Mouse (Mus musculus) C2C12 (cell line): ENCODE measurements around the gene Clint1. TPM values are rescaled to one million over a fixed set of nuclear protein-coding genes. Genes with fewer than 3 reads are reported as not detected.

Experiments used
- H3K27me3 ChIP-seq: one replicate; pipeline ENCODE4 v1.6.1; 2011; ENCODE audit not compliant: control insufficient read depth, insufficient read depth, insufficient read length
- H3K36me3 ChIP-seq: one replicate; pipeline ENCODE4 v1.6.1; 2011; ENCODE audit not compliant: control insufficient read depth, insufficient read depth
- H3K4me3 ChIP-seq: one replicate; pipeline ENCODE4 v1.5.1; 2011; ENCODE audit warnings: mild to moderate bottlenecking, control low read depth; ENCODE audit not compliant: poor library complexity, insufficient read depth, severe bottlenecking
- H3K79me2 ChIP-seq: one replicate; pipeline ENCODE4 v1.6.1; 2011; ENCODE audit not compliant: control insufficient read depth, insufficient read depth
- H3K79me3 ChIP-seq: one replicate; pipeline ENCODE4 v1.6.1; 2011; ENCODE audit warnings: low read depth, control low read depth
- H3ac ChIP-seq: one replicate; pipeline ENCODE3; 2011; ENCODE audit warnings: low read depth; ENCODE audit not compliant: control insufficient read depth, insufficient read length
- CEBPB ChIP-seq: IDR thresholded peaks from one replicate; pipeline ENCODE4 v1.6.1; 2011; ENCODE audit warnings: low read depth, mild to moderate bottlenecking, control low read depth, moderate library complexity
- CTCF ChIP-seq: IDR thresholded peaks from one replicate; pipeline ENCODE4 v1.5.1; 2011; ENCODE audit not compliant: control insufficient read depth, insufficient read depth, insufficient read length
- FOSL1 ChIP-seq: IDR thresholded peaks from one replicate; pipeline ENCODE4 v1.8.0; 2011; ENCODE audit warnings: mild to moderate bottlenecking, low read length; ENCODE audit not compliant: poor library complexity, insufficient read depth, severe bottlenecking
- MAX ChIP-seq: IDR thresholded peaks from one replicate; pipeline ENCODE4 v1.6.1; 2011; ENCODE audit warnings: mild to moderate bottlenecking, control low read depth
- MYOD1 ChIP-seq: IDR thresholded peaks from one replicate; pipeline ENCODE4 v1.6.1; 2011; ENCODE audit warnings: low read depth; ENCODE audit not compliant: control insufficient read depth, insufficient read length
- MYOG ChIP-seq: IDR thresholded peaks from one replicate; pipeline ENCODE4 v1.6.1; 2011; ENCODE audit not compliant: control insufficient read depth, insufficient read length; ENCODE audit errors: extremely low read depth
- USF1 ChIP-seq: IDR thresholded peaks from one replicate; pipeline ENCODE4 v1.6.1; 2011; ENCODE audit warnings: low read depth, mild to moderate bottlenecking, control low read depth, moderate library complexity
- polyA plus RNA-seq: library from polyadenylated mRNA; unstranded; fragments of >200 nt; fragmentation: generic; extraction: Trizol; gene quantifications from one replicate; pipeline ENCODE4 v1.2.1, GENCODE M21; 2012; ENCODE audit warnings: missing spikeins

Clint1 gene
- polyA plus RNA-seq, 1 experiment = 31.9 TPM

DNA sequence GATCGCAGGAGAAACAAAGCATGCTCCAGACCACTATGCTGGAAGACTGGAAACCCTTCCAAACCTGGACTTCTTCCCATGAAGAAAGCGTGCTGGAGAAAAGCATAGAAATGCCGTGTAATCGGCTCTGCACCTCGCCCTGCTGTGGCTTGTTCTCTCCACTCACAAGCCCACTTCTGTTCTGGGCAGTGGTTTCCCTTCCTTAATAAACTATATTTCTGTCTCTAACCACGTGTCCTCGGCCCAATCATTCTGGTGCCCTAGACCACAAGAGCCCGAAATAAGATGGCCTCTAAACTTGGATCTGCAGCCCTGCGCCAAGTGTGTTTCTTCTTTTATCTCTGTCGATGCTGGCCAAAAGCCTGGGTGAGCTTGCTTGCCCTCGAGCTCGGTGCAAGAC is 44.0 kb upstream of the Clint1 start:
- H3K79me3 ChIP-seq = no peaks in the 10 kb centered on the region
- peaks cover 2% of the 10 kb centered on the region for H3K27me3 ChIP-seq
- TF ChIP-seq CEBPB (no peak), FOSL1 (no peak), MAX (no peak), MYOG (no peak), CTCF (no peak), MYOD1 (no peak), USF1 (no peak)
- no peak overlapping the region for H3ac ChIP-seq
- no peaks in the 10 kb centered on the region for H3K79me2 ChIP-seq
- no peaks in the 10 kb centered on the region for H3K36me3 ChIP-seq
- H3K4me3 ChIP-seq = no peak overlapping the region

- no peak for TF ChIP-seq MYOG
- Histone ChIP-seq H3K36me3 (no peaks in the 10 kb centered on the region), H3K79me2 (no peaks in the 10 kb centered on the region), H3K27me3 (peaks cover 7% of the 10 kb centered on the region), H3ac (no peak overlapping the region), H3K79me3 (no peaks in the 10 kb centered on the region), H3K4me3 (no peak overlapping the region)
These were observed 42.4 kb upstream of the Clint1 start for GRCm38 (mm10) chr11:45809424-45809823.

GRCm38 (mm10) chr11:45810056-45810455 is 41.8 kb upstream of the Clint1 start:
- TF ChIP-seq MAX = no peak
- TF ChIP-seq MYOG = no peak
- TF ChIP-seq USF1 = no peak
- TF ChIP-seq CEBPB = no peak
- no peak for TF ChIP-seq MYOD1
- TF ChIP-seq FOSL1 = no peak
- TF ChIP-seq CTCF = no peak
- Histone ChIP-seq H3K4me3 (no peak overlapping the region), H3ac (no peak overlapping the region), H3K79me2 (no peaks in the 10 kb centered on the region), H3K79me3 (no peaks in the 10 kb centered on the region), H3K36me3 (no peaks in the 10 kb centered on the region), H3K27me3 (peaks cover 7% of the 10 kb centered on the region)

GRCm38 (mm10) chr11:45810805-45811204 is 41.0 kb upstream of the Clint1 start:
- no peaks in the 10 kb centered on the region for H3K79me2 ChIP-seq

DNA sequence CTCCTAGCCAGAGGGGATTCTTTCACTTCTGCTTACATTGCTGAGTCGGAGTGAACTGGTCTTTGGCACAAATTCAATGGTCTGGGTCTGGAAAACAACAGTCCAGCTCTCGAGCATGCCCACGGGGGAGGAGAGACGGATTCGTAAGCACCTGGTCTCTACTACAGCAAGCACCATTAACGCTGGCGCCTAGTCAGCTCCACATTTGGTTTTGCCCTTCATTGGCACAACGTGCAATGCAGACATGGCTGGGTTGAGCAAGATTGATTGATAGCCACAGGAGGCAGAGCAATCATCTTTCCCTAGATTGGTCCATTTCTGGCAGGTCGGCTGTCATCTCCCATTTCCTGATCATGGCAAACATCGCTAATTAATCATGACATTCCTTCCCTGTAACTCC is 36.2 kb upstream of the Clint1 start:
- no peak for TF ChIP-seq MAX
- no peak for TF ChIP-seq FOSL1
- no peak for TF ChIP-seq CTCF
- TF ChIP-seq MYOG = no peak
- TF ChIP-seq CEBPB = no peak

More at GRCm38 (mm10) chr11:45810805-45811204, 41.0 kb upstream of the Clint1 start:
- Histone ChIP-seq H3ac (no peak overlapping the region), H3K79me3 (no peaks in the 10 kb centered on the region), H3K27me3 (peaks cover 7% of the 10 kb centered on the region), H3K36me3 (no peaks in the 10 kb centered on the region), H3K4me3 (no peak overlapping the region)
- TF ChIP-seq MYOG = no peak
- TF ChIP-seq USF1 = no peak
- TF ChIP-seq MAX = no peak
- TF ChIP-seq CEBPB = no peak
- TF ChIP-seq FOSL1 = no peak
- TF ChIP-seq CTCF = no peak
- TF ChIP-seq MYOD1 = no peak

DNA sequence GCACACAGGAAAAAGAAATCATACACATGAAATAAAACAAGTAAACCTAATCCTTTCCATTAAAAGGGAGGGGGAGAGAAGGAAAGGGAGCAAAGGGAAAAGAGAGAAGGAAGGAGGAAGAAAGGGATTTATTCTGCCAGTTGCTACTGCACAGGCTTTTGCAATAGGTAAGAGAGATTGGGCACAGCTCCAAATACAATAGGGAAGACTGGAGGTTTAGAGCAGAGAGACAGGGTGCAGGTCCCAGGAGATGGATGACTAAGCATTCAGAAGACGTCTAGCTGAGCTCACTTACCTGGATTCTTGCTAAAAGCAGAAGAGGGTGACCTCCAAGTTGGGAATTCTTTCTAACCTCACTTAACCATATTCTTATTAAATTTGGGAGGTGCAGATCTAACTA is 35.1 kb upstream of the Clint1 start:
- no peaks in the 10 kb centered on the region for H3K79me3 ChIP-seq
- no peaks in the 10 kb centered on the region for H3K79me2 ChIP-seq
- H3K27me3 ChIP-seq = peaks cover 7% of the 10 kb centered on the region
- TF ChIP-seq MYOG (no peak), MAX (no peak), USF1 (no peak), CTCF (no peak), CEBPB (no peak), FOSL1 (no peak), MYOD1 (no peak)
- H3K36me3 ChIP-seq = no peaks in the 10 kb centered on the region
- H3ac ChIP-seq = no peak overlapping the region
- no peak overlapping the region for H3K4me3 ChIP-seq

More for the DNA sequence above, 36.2 kb upstream of the Clint1 start:
- H3ac ChIP-seq = no peak overlapping the region
- H3K79me2 ChIP-seq = no peaks in the 10 kb centered on the region
- no peaks in the 10 kb centered on the region for H3K79me3 ChIP-seq
- H3K36me3 ChIP-seq = no peaks in the 10 kb centered on the region
- H3K4me3 ChIP-seq = no peak overlapping the region
- H3K27me3 ChIP-seq = peaks cover 7% of the 10 kb centered on the region
